Mouse (Mus musculus): ENCODE measurements around the gene Pigyl. TPM values are rescaled to one million over a fixed set of nuclear protein-coding genes. Genes with fewer than 3 reads are reported as not detected.

Pigyl gene
- polyA plus RNA-seq, 1 experiment = 64.8 TPM

DNA sequence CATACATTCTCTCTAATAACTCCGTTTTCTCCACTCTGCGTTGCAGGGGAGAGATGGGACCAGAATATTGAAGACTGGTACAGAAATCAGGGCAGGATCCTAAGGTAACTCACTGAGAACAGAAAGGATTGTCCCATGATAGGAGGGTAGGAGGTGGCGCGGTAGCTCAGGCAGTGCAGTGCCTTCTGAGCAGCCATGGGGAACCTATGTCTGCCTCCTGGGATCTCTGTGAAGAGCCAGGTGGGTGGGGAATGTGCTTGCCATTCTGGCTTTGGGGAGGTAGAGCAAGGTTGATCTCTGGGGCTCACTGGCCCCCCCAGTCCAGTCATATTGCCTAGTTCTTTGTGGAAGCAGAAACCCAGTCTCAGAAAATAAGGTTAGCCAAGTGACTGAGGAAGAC, 11.1 kb downstream of the Pigyl start:
- H3K27ac ChIP-seq (ENCODE audit: control insufficient read depth, insufficient read depth, low read depth, low read length) = no peak overlapping the region
- peaks cover 4% of the 10 kb centered on the region for H3K4me1 ChIP-seq (ENCODE audit: control insufficient read depth, insufficient read depth, low read length)
- TF ChIP-seq CTCF (IDR thresholded peaks at IDR 0.05; ENCODE audit: control insufficient read depth, insufficient read depth, insufficient replicate concordance, low read depth, low read length) (no peak), POLR2A (IDR thresholded peaks at IDR 0.05; ENCODE audit: control insufficient read depth, low read depth, low read length) (no peak)
- H3K36me3 ChIP-seq (ENCODE audit: control insufficient read depth, insufficient read depth, low read length) = no peaks in the 10 kb centered on the region
- H3K4me3 ChIP-seq (ENCODE audit: control insufficient read depth, low read depth, low read length) = no peak overlapping the region
- H3K27me3 ChIP-seq (ENCODE audit: control insufficient read depth, insufficient read depth, low read length) = no peaks in the 10 kb centered on the region

- no peak overlapping the region for H3K27ac ChIP-seq (ENCODE audit: control insufficient read depth, insufficient read depth, low read depth, low read length)
- H3K27me3 ChIP-seq (ENCODE audit: control insufficient read depth, insufficient read depth, low read length) = no peaks in the 10 kb centered on the region
- H3K4me3 ChIP-seq (ENCODE audit: control insufficient read depth, low read depth, low read length) = no peak overlapping the region
- TF ChIP-seq POLR2A (IDR thresholded peaks at IDR 0.05; ENCODE audit: control insufficient read depth, low read depth, low read length) (no peak), CTCF (IDR thresholded peaks at IDR 0.05; ENCODE audit: control insufficient read depth, insufficient read depth, insufficient replicate concordance, low read depth, low read length) (no peak)
- peaks cover 4% of the 10 kb centered on the region for H3K4me1 ChIP-seq (ENCODE audit: control insufficient read depth, insufficient read depth, low read length)
- H3K36me3 ChIP-seq (ENCODE audit: control insufficient read depth, insufficient read depth, low read length) = no peaks in the 10 kb centered on the region
These were observed 12.7 kb downstream of the Pigyl start for GRCm38 (mm10) chr9:22169327-22169726.

GRCm38 (mm10) chr9:22172318-22172717, 15.7 kb downstream of the Pigyl start:
- Histone ChIP-seq H3K36me3 (ENCODE audit: control insufficient read depth, insufficient read depth, low read length) (no peaks in the 10 kb centered on the region), H3K27ac (ENCODE audit: control insufficient read depth, insufficient read depth, low read depth, low read length) (no peak overlapping the region), H3K4me1 (ENCODE audit: control insufficient read depth, insufficient read depth, low read length) (no peaks in the 10 kb centered on the region), H3K27me3 (ENCODE audit: control insufficient read depth, insufficient read depth, low read length) (no peaks in the 10 kb centered on the region), H3K4me3 (ENCODE audit: control insufficient read depth, low read depth, low read length) (no peak overlapping the region)
- TF ChIP-seq POLR2A (IDR thresholded peaks at IDR 0.05; ENCODE audit: control insufficient read depth, low read depth, low read length) (no peak), CTCF (IDR thresholded peaks at IDR 0.05; ENCODE audit: control insufficient read depth, insufficient read depth, insufficient replicate concordance, low read depth, low read length) (no peak)

GRCm38 (mm10) chr9:22188025-22188611, 31.5 kb downstream of the Pigyl start, which contains the start of gene Zfp872:
TSS of gene Zfp872 (plus strand) at chr9:22188090.
- TF ChIP-seq CTCF (IDR thresholded peaks at IDR 0.05; ENCODE audit: control insufficient read depth, insufficient read depth, insufficient replicate concordance, low read depth, low read length) = no peak
- no peak for TF ChIP-seq POLR2A (IDR thresholded peaks at IDR 0.05; ENCODE audit: control insufficient read depth, low read depth, low read length)
- Histone ChIP-seq H3K4me1 (ENCODE audit: control insufficient read depth, insufficient read depth, low read length) (peaks cover 2% of the 10 kb centered on the region), H3K4me3 (ENCODE audit: control insufficient read depth, low read depth, low read length) (peak within 1 kb of the TSS; percentile 52), H3K27me3 (ENCODE audit: control insufficient read depth, insufficient read depth, low read length) (no peaks in the 10 kb centered on the region), H3K27ac (ENCODE audit: control insufficient read depth, insufficient read depth, low read depth, low read length) (no peak within 1 kb of the TSS), H3K36me3 (ENCODE audit: control insufficient read depth, insufficient read depth, low read length) (no peaks in the 10 kb centered on the region)

DNA sequence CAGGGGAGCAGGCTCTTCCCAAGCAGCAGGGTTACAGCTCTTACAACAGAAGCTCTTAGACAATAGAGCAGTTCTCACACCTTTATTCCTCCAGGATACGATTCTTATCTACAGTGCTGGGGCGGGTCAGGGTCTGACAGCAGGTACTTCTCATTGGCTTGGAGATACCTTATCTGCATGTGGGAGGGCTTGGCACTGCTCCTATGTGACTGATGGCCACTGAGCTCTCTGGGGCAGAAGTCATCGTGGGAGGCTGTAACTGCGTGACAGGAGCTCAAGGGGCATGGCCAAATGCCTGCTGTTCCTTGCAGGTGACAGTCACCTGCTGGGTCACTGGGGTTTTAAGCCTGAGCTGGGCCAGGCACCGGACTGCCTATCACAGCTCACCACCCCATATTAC, 39.8 kb downstream of the Pigyl start:
- TF ChIP-seq POLR2A (IDR thresholded peaks at IDR 0.05; ENCODE audit: control insufficient read depth, low read depth, low read length) (no peak), CTCF (IDR thresholded peaks at IDR 0.05; ENCODE audit: control insufficient read depth, insufficient read depth, insufficient replicate concordance, low read depth, low read length) (no peak)
- Histone ChIP-seq H3K4me1 (ENCODE audit: control insufficient read depth, insufficient read depth, low read length) (no peaks in the 10 kb centered on the region), H3K27me3 (ENCODE audit: control insufficient read depth, insufficient read depth, low read length) (no peaks in the 10 kb centered on the region), H3K36me3 (ENCODE audit: control insufficient read depth, insufficient read depth, low read length) (no peaks in the 10 kb centered on the region), H3K27ac (ENCODE audit: control insufficient read depth, insufficient read depth, low read depth, low read length) (no peak overlapping the region), H3K4me3 (ENCODE audit: control insufficient read depth, low read depth, low read length) (no peak overlapping the region)

Other genes with a start within 250 kb of the Pigyl start
- 21.2 and 22.7 TPM in 2 replicates for gene Rab3d, start 238.7 kb upstream of the Pigyl start, polyA plus RNA-seq (2012; rRNA removed)
- gene Ccdc159, start 229.4 kb upstream of the Pigyl start, polyA plus RNA-seq (2012; rRNA removed) = 72.0 and 74.9 TPM in 2 replicates
- 296 and 312 TPM in 2 replicates for gene Tmem205, start 229.3 kb upstream of the Pigyl start, polyA plus RNA-seq (2012; rRNA removed)
- gene Plppr2, start 219.8 kb upstream of the Pigyl start, polyA plus RNA-seq (2012; rRNA removed) = 33.3 and 39.3 TPM in 2 replicates
- gene Swsap1, start 201.1 kb upstream of the Pigyl start, polyA plus RNA-seq (2012; rRNA removed) = 4.7 and 5.1 TPM in 2 replicates
- gene Epor, start 193.3 kb upstream of the Pigyl start, polyA plus RNA-seq (2012; rRNA removed) = 1.5 and 1.9 TPM in 2 replicates
- gene Rgl3, start 167.4 kb upstream of the Pigyl start, polyA plus RNA-seq (2012; rRNA removed) = 3.9 and 5.2 TPM in 2 replicates
- 38.5 and 46.0 TPM in 2 replicates for gene Ccdc151, start 154.2 kb upstream of the Pigyl start, polyA plus RNA-seq (2012; rRNA removed)
- 41.2 and 43.3 TPM in 2 replicates for gene Prkcsh, start 154.0 kb upstream of the Pigyl start, polyA plus RNA-seq (2012; rRNA removed)
- 1.8 and 1.9 TPM in 2 replicates for gene Elavl3, start 104.8 kb upstream of the Pigyl start, polyA plus RNA-seq (2012; rRNA removed)
- gene Gm49318, start 85.6 kb upstream of the Pigyl start, polyA plus RNA-seq (2012; rRNA removed) = not detected in 2 replicates
- 43.1 and 44.9 TPM in 2 replicates for gene Zfp653, start 85.5 kb upstream of the Pigyl start, polyA plus RNA-seq (2012; rRNA removed)
- 71.6 and 72.6 TPM in 2 replicates for gene Ecsit, start 71.4 kb upstream of the Pigyl start, polyA plus RNA-seq (2012; rRNA removed)
- gene Cnn1, start 57.6 kb upstream of the Pigyl start, polyA plus RNA-seq (2012; rRNA removed) = 5.8 and 22.3 TPM in 2 replicates
- gene Elof1, start 39.7 kb upstream of the Pigyl start, polyA plus RNA-seq (2012; rRNA removed) = 1,299 and 1,403 TPM in 2 replicates
- 8.2 and 10.7 TPM in 2 replicates for gene Acp5, start 21.1 kb upstream of the Pigyl start, polyA plus RNA-seq (2012; rRNA removed)
- gene Zfp872, start 31.2 kb downstream of the Pigyl start, polyA plus RNA-seq (2012; rRNA removed) = 0.05 and 0.16 TPM in 2 replicates
- 8.5 and 9.4 TPM in 2 replicates for gene Zfp809, start 68.9 kb downstream of the Pigyl start, polyA plus RNA-seq (2012; rRNA removed)
- 0.02 and 0.05 TPM in 2 replicates for gene Zfp599, start 103.0 kb downstream of the Pigyl start, polyA plus RNA-seq (2012; rRNA removed)
- gene Zfp810, start 150.8 kb downstream of the Pigyl start, polyA plus RNA-seq (2012; rRNA removed) = 2.5 and 2.6 TPM in 2 replicates
- 5.1 and 6.3 TPM in 2 replicates for gene Anln, start 232.3 kb downstream of the Pigyl start, polyA plus RNA-seq (2012; rRNA removed)

Measured in testis, adult 2 months (tissue).